Mouse (Mus musculus) hindbrain, embryonic 13.5 days (tissue): ENCODE measurements around the gene Ly6c1. TPM values are rescaled to one million over a fixed set of nuclear protein-coding genes. Genes with fewer than 3 reads are reported as not detected.
"Not testable (repeated sequence)": the region's sequence is repeated elsewhere in the genome, so short reads cannot be mapped to it uniquely, and the experiment has no call there.

Source experiments
- ATAC-seq: fragments of 200-750 bp; cut with Nextera tagmentation; 2 replicates; pipeline ENCODE4 v1.8.0; 2017; ENCODE audit warnings: moderate TSS enrichment; ENCODE audit not compliant: low FRiP score
- H3K27ac ChIP-seq: fragments of 300-500 bp; sonication (generic); 2 replicates; pipeline ENCODE4 v1.5.1; 2015; ENCODE audit warnings: inconsistent platforms, mild to moderate bottlenecking, moderate library complexity
- H3K27me3 ChIP-seq: fragments of 300-500 bp; sonication (generic); 2 replicates; pipeline ENCODE4 v1.6.1; 2015; ENCODE audit warnings: mild to moderate bottlenecking, inconsistent platforms
- H3K36me3 ChIP-seq: fragments of 300-500 bp; sonication (generic); 2 replicates; pipeline ENCODE4 v1.6.1; 2015; ENCODE audit warnings: mild to moderate bottlenecking, inconsistent platforms
- H3K4me1 ChIP-seq: fragments of 300-500 bp; sonication (generic); replicated peaks from 2 replicates; pipeline ENCODE4 v1.6.1; 2015; ENCODE audit warnings: inconsistent platforms
- H3K4me2 ChIP-seq: fragments of 300-500 bp; sonication (generic); 2 replicates; pipeline ENCODE4 v1.6.1; 2015; ENCODE audit warnings: inconsistent platforms, mild to moderate bottlenecking, moderate library complexity
- H3K4me3 ChIP-seq: fragments of 300-500 bp; sonication (generic); 2 replicates; pipeline ENCODE4 v1.5.1; 2015; ENCODE audit warnings: mild to moderate bottlenecking, inconsistent platforms
- H3K9ac ChIP-seq: fragments of 300-500 bp; sonication (generic); 2 replicates; pipeline ENCODE4 v1.6.1; 2015; ENCODE audit warnings: mild to moderate bottlenecking, inconsistent platforms
- H3K9me3 ChIP-seq: fragments of 300-500 bp; sonication (generic); 2 replicates; pipeline ENCODE4 v1.6.1; 2016; ENCODE audit warnings: inconsistent platforms
- WGBS: fragments of 180-500 bp; shearing (Covaris S2); methylation state at CpG from one replicate; pipeline ENCODE4 v1.1.7; 2015; 5-methylcytosine and 5-hydroxymethylcytosine counted together
- polyA plus RNA-seq: library from polyadenylated mRNA; unstranded; fragments of >200 nt; fragmentation: Nextera tagmentation; extraction: Ambion mirVana; gene quantifications from 2 replicates; pipeline ENCODE4 v1.2.1, GENCODE M21; 2015

Ly6c1 gene
- polyA plus RNA-seq, 1 experiment from 2014 or later: 2.7 TPM

DNA sequence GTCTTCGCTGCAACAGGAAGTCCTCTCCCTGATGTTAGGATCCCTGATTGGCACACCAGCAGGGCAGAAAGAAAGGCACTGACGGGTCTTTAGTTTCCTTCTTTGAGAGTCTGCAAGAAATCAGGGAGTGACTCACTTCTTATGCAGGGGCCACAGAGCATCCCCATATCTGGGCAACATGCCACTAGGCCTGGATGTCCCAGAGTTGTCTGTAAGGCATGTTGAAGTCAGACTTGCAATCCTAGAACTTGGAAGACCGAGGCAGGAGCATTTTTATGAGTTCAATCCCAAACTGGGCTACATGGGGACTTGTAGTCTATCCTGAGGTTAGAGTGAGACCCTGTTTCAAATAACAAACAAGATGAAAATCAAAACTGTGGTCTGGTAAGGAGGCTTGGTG lies 3.1 kb downstream of the Ly6c1 start:
- not testable (repeated sequence) for H3K4me3 ChIP-seq, H3K36me3 ChIP-seq, H3K27ac ChIP-seq, H3K9ac ChIP-seq, H3K4me2 ChIP-seq, H3K9me3 ChIP-seq, H3K4me1 ChIP-seq, ATAC-seq, H3K27me3 ChIP-seq
- 71% methylated on average over 3 of the region's 3 CpGs for WGBS

DNA sequence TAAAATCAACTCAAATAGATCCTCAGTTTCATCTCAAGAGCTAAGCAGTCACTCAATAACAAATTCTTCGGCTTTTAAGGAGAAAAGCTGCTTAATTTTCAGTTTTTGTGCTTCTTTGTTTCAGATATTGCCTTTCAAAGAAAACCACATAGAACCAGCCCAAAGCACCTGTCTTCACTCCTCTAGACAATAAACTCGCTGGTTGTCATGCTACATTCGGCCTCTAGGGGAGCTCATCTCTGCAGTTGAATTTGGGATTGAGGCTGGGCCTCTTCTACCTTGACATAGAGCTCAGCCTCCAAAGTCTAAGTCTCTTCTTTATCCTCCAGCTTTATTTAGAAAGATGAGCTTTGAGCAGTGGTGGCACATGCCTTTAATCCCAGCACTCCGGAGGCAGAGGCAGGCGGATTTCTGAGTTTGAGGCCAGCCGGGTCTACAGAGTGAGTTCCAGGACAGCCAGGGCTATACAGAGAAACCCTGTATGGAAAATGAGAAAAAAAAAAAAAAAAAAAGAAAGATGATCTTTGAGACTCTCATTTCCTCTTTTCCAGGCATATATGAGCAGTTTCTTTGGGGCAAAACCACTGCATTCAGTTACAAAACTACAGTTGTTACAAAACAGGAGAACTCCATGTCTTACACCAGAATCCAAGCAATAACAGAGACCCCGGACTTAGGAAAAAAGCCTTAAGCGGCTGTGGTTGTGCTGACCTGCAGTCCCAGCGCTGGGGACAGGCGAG lies 27.4 kb downstream of the Ly6c1 start:
- H3K9me3 ChIP-seq, H3K4me3 ChIP-seq, H3K36me3 ChIP-seq, H3K27ac ChIP-seq, H3K4me2 ChIP-seq, H3K4me1 ChIP-seq, H3K9ac ChIP-seq, ATAC-seq, H3K27me3 ChIP-seq: not testable (repeated sequence)
- 69% methylated on average over 8 of the region's 10 CpGs for WGBS

DNA sequence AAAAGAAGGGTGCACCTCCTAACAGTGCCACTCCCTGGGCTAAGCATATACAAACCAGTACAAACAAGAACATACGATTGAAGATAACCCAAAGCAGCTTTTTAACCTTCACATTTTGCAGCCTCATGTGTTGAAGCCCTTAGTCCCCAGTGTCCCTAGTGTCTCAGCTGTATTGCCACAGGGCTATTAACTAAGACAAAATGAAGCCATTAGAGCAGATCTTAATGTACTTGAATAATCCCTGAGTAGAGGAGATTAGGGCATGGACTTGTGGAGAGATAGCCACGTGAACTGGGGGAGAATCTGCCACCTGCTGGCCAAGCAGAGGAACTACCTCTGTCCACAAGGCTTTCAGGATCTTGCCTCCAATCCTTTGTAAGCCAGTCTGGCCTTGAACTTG lies 29.2 kb downstream of the Ly6c1 start:
- H3K27me3 ChIP-seq, H3K36me3 ChIP-seq, H3K27ac ChIP-seq, H3K4me1 ChIP-seq, H3K9ac ChIP-seq, H3K4me2 ChIP-seq, H3K4me3 ChIP-seq, H3K9me3 ChIP-seq: not testable (repeated sequence)
- peak; percentile 65; the same call in 1 of the 2 replicates for ATAC-seq
- WGBS: 30% methylated on average over 2 of the region's 2 CpGs

Other genes starting within 250 kb of the Ly6c1 start
- gene Gml2, start 229.8 kb downstream of the Ly6c1 start, polyA plus RNA-seq: not detected in 2 replicates
- not detected in 2 replicates for gene 2010109I03Rik, start 151.8 kb downstream of the Ly6c1 start, polyA plus RNA-seq
- gene Ly6i, start 65.4 kb downstream of the Ly6c1 start, polyA plus RNA-seq: not detected in 2 replicates
- gene Ly6a, start 50.8 kb downstream of the Ly6c1 start, polyA plus RNA-seq: 0.34 TPM in 1 of 2 replicates, not detected in the other
- gene Ly6c2, start 63.1 kb upstream of the Ly6c1 start, polyA plus RNA-seq: not detected in 2 replicates
- not detected in 2 replicates for gene Ly6g, start 106.4 kb upstream of the Ly6c1 start, polyA plus RNA-seq
- not detected in 2 replicates for gene BC025446, start 167.5 kb upstream of the Ly6c1 start, polyA plus RNA-seq
- gene Ly6f, start 219.6 kb upstream of the Ly6c1 start, polyA plus RNA-seq: not detected in 2 replicates